Mouse (Mus musculus): ENCODE results near the gene Tagln. TPM values are rescaled to one million over a fixed set of nuclear protein-coding genes. Genes with fewer than 3 reads are reported as not detected.

Tagln gene
- total RNA-seq, 2 experiments from 2014 or later: 37.7 to 102 TPM

DNA sequence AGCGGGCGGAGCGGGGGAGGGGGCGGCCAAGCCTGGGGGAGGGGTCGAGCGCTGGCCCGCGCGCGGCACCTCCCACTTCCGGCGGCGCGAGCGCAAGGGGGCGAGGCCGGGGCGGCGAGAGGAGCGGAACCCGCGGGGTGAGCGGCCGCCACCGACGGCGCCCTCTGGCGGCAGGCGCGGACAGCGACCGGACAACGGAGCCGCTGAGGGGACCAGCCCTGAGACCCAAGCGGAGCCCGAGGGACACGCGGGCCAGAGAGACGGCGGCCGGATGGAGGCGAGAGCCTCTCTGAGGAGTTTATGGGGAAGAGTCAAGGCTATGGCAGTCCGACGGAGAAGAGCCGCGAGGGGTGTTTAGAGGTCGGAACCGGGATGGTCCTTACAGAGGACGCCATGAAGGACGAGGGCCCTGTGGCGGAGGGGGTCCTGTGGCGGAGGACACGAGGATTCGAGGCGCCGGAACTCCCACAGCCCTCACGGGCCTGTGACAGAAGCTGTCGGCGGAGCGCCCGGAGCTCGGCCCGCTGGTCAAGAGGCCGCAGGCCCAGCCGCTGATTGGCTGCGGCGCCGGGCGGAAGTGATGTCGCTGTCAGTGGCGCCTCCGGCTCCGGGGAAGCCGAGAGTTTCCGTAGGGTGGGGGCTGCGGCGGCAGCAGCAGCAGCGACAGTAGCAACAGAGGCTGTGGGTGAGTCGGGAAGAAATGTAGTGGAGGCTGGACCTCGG, 29.3 kb downstream of the Tagln start, which contains the start of the genes Pcsk7 and Rnf214:
Gene Pcsk7, plus strand, starts transcription at position 143 of the 723 bp plus-strand sequence.
Gene Rnf214, minus strand, starts transcription at position 557 of the 723 bp plus-strand sequence.
- DNase-seq: peak; percentile 92

DNA sequence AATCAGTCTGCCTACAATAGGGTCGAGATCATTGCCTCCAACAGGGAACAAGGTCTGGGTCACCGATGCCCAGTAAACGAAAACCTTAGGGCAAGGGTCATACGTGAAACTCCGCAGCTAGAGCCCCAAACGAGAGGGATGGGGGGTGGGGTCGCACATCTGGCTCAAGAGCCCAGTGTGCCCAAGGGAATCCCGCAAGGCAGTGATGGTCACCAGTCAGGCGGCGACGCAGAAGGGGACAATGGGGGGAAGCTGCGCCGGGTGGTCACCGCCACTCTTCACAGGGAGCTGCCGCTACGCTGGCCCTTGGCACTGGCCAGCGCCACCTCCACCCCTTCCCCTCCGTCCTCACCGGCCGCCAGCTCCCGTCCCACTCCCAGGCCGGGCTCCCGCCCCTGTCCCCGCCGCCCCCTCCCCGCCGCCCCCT, 30.0 kb downstream of the Tagln start:
- DNase-seq: no peak

DNA sequence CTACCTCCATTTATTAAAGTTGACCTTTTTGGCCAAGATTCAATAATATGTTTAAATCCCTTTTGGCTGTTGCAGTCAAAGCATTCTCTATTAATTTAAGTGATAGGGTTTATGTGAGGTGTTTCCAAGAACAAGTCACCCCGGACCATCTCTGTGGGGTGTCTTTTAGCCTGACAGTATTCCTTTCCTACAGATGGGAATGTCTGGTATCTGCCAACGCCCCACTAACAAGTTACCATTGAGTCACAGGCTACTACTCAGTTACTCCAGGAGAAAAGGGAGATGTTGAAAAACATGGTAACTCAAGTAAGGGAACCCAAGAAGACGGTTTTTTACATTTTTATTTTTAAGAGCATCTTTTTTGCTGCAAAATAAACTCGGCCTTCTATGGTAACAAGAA, 30.7 kb downstream of the Tagln start:
- DNase-seq: no peak

DNA sequence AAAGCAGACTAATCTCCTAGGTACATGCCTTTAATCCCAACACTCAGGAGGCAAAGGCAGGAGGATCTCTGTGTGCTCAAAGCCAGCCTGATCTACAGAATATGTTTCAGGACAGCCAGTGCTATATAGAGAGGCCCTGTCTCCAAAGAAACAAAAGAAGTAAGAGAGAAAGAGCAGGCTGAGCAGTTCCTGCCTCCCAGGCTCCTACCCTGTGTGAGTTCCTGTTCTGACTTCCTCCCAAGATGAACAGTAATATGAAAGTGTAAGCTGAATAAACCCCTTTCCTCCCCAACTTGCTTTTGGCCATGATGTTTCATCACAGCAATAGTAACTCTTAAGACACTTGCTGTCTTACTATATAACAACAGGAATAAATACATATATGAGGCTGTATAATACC, 42.2 kb downstream of the Tagln start:
- DNase-seq: no peak

Small RNA genes lying within 50 kb of the gene (microRNA-seq; reads per million reads assigned to microRNA genes)
- gene Mir7087 (ENCODE audit: borderline replicate concordance in 2 of 2): 0 reads per million in 2 experiments

Other genes starting within 250 kb of the Tagln start
- gene Cep164, start 107.4 kb downstream of the Tagln start, total RNA-seq (2021): 1 to 10 TPM; 2.6 to 3.0 TPM
- 10 to 100 TPM; 34.1 to 43.6 TPM for gene Bace1, start 97.5 kb downstream of the Tagln start, total RNA-seq (2021)
- 10 to 100 TPM in 1 of 2 experiments, 1 to 10 TPM in 1; 9.6 to 10.0 TPM for gene Pcsk7, start 29.6 kb downstream of the Tagln start, total RNA-seq (2021)
- 10 to 100 TPM; 20.6 to 22.7 TPM for gene Rnf214, start 29.1 kb downstream of the Tagln start, total RNA-seq (2021)
- 10 to 100 TPM; 67.9 to 70.2 TPM for gene Sidt2, start 19.2 kb upstream of the Tagln start, total RNA-seq (2021)
- gene Pafah1b2, start 76.6 kb upstream of the Tagln start, total RNA-seq (2021): 10 to 100 TPM; 27.8 to 32.2 TPM
- 10 to 100 TPM; 34.7 to 38.9 TPM for gene Sik3, start 76.8 kb upstream of the Tagln start, total RNA-seq (2021)